ENCODE assay signal across 7 mouse cellular contexts in genomic region chr7:81862587-81863583, GRCm38 (mm10). TPM values are rescaled to one million over a fixed set of nuclear protein-coding genes. Genes with fewer than 3 reads are reported as not detected.
DNase-seq lines count a peak whose midpoint lies in the region; ATAC-seq lines count a peak whose summit lies in the region.

No protein-coding gene starts in this region.

- peak; percentile 90 for DNase-seq in spleen, postnatal 36 days (ENCODE audit: low spot score in 2 of 2)
- DNase-seq in MN1 (ENCODE audit: low spot score) = no peak
- DNase-seq in frontal cortex, postnatal 10 days (ENCODE audit: low spot score in 2 of 2) = no peak

- H3K27ac ChIP-seq in heart, embryonic 14.5 days (replicated peaks in 1 of 2; ENCODE audit: control insufficient read depth in 1 of 2, insufficient read depth in 1 of 2, low read depth in 2 of 2, low read length in 2 of 2) = peak overlapping the region; percentile 57 to 64
- peak overlapping the region; percentile 36 for H3K27ac ChIP-seq in liver, embryonic 16.5 days (ENCODE audit: low read length)

- no peaks in the 10 kb centered on the region for H3K9me3 ChIP-seq in heart, embryonic 14.5 days (ENCODE audit: control insufficient read depth, low read length)
- H3K9me3 ChIP-seq in liver, embryonic 16.5 days (replicated peaks; ENCODE audit: control insufficient read depth, low read length) = no peaks in the 10 kb centered on the region

- peaks cover 24 to 27% of the 10 kb centered on the region in 2 experiments for H3K4me1 ChIP-seq in heart, embryonic 14.5 days (ENCODE audit: control insufficient read depth in 2 of 2, insufficient read depth in 2 of 2, low read length in 2 of 2)
- no peaks in the 10 kb centered on the region; the same call in none of the 2 replicates for H3K4me1 ChIP-seq in liver, embryonic 16.5 days (ENCODE audit: control insufficient read depth, low read depth, low read length)

- H3K9ac ChIP-seq in heart, embryonic 14.5 days (ENCODE audit: low read length) = no peak overlapping the region
- no peak overlapping the region for H3K9ac ChIP-seq in liver, embryonic 16.5 days (ENCODE audit: low read depth, low read length)

- no peaks in the 10 kb centered on the region for H3K27me3 ChIP-seq in heart, embryonic 14.5 days (ENCODE audit: control insufficient read depth, insufficient read depth, low read length)
- peaks cover 68% of the 10 kb centered on the region for H3K27me3 ChIP-seq in liver, embryonic 16.5 days (ENCODE audit: control insufficient read depth, insufficient read depth, low read depth, low read length)

- peaks cover 13% of the 10 kb centered on the region; the same call in 1 of the 2 replicates for H3K36me3 ChIP-seq in heart, embryonic 14.5 days (ENCODE audit: control insufficient read depth, insufficient read depth, low read length)
- H3K36me3 ChIP-seq in liver, embryonic 16.5 days (ENCODE audit: control insufficient read depth, insufficient read depth) = no peaks in the 10 kb centered on the region

- H3K4me3 ChIP-seq in heart, embryonic 14.5 days (ENCODE audit: control insufficient read depth in 1 of 2, insufficient read depth in 1 of 2, low read depth in 1 of 2, low read length in 2 of 2) = no peak overlapping the region
- H3K4me3 ChIP-seq in liver, embryonic 16.5 days (ENCODE audit: low read depth, low read length) = peak overlapping the region; percentile 8

- peak; percentile 84 for ATAC-seq in CD4-positive, CD25-positive, alpha-beta regulatory T cell, adult 4 months
- ATAC-seq in activated CD4-positive, CD25-positive, alpha-beta regulatory T cell, adult 4 months = peak; percentile 93
- ATAC-seq in heart, embryonic 14.5 days (ENCODE audit: insufficient number of reproducible peaks, insufficient read depth, low FRiP score, low read depth) = peak; percentile 16; the same call in 1 of the 2 replicates
- peak; percentile 37 for ATAC-seq in liver, embryonic 16.5 days (ENCODE audit: low read depth)

- 0 out of 2 replicates have a peak overlapping the region, but pooled peaks have one; percentile 4 for H3K4me2 ChIP-seq in heart, embryonic 14.5 days (ENCODE audit: low read length)
- peak overlapping the region; percentile 19 for H3K4me2 ChIP-seq in liver, embryonic 16.5 days (ENCODE audit: low read depth, low read length)

- WGBS in heart, embryonic 14.5 days = 60% methylated on average over 24 of the region's 24 CpGs
- 19% methylated on average over 24 of the region's 24 CpGs for WGBS in liver, embryonic 16.5 days (ENCODE audit: insufficient replicate concordance)

RNA-seq across cellular contexts. Expression of gene Tm6sf1, which starts 4.1 kb away (rescaled TPM):
- 1 to 10 TPM; 8.6 to 8.8 TPM for polyA plus RNA-seq in CD4-positive, CD25-positive, alpha-beta regulatory T cell, adult 4 months (2017; shearing (Covaris generic))
- polyA plus RNA-seq in activated CD4-positive, CD25-positive, alpha-beta regulatory T cell, adult 4 months (2017; shearing (Covaris generic)) = 1 to 10 TPM; 7.7 to 9.4 TPM
- polyA plus RNA-seq in heart, embryonic 14.5 days (2014; fragmentation: Nextera tagmentation; extraction: Ambion mirVana) = 33.7 and 34.4 TPM in 2 replicates
- polyA plus RNA-seq in liver, embryonic 16.5 days (2015; fragmentation: Nextera tagmentation; extraction: Ambion mirVana) = 9.6 and 10.4 TPM in 2 replicates

RNA-seq across cellular contexts. Expression of gene Gm10160, which starts 7.3 kb away (rescaled TPM):
- polyA plus RNA-seq in CD4-positive, CD25-positive, alpha-beta regulatory T cell, adult 4 months (2017; shearing (Covaris generic)) = not detected
- polyA plus RNA-seq in activated CD4-positive, CD25-positive, alpha-beta regulatory T cell, adult 4 months (2017; shearing (Covaris generic)) = not detected
- polyA plus RNA-seq in heart, embryonic 14.5 days (2014; fragmentation: Nextera tagmentation; extraction: Ambion mirVana) = not detected in 2 replicates
- polyA plus RNA-seq in liver, embryonic 16.5 days (2015; fragmentation: Nextera tagmentation; extraction: Ambion mirVana) = not detected in 2 replicates

RNA-seq across cellular contexts. Expression of gene Btbd1, which starts 33.7 kb away (rescaled TPM):
- 10 to 100 TPM; 16.3 to 19.1 TPM for polyA plus RNA-seq in CD4-positive, CD25-positive, alpha-beta regulatory T cell, adult 4 months (2017; shearing (Covaris generic))
- polyA plus RNA-seq in activated CD4-positive, CD25-positive, alpha-beta regulatory T cell, adult 4 months (2017; shearing (Covaris generic)) = 10 to 100 TPM; 13.4 to 23.6 TPM
- polyA plus RNA-seq in heart, embryonic 14.5 days (2014; fragmentation: Nextera tagmentation; extraction: Ambion mirVana) = 126 and 130 TPM in 2 replicates
- polyA plus RNA-seq in liver, embryonic 16.5 days (2015; fragmentation: Nextera tagmentation; extraction: Ambion mirVana) = 13.5 and 14.0 TPM in 2 replicates

Comparison
In these comparisons a context has a peak if more than half of its experiments do, and no peak if none do; other contexts are left out.
1. ATAC-seq: peak in every context shown above with its lines; median percentile 93 in activated CD4-positive, CD25-positive, alpha-beta regulatory T cell, adult 4 months; 84 in CD4-positive, CD25-positive, alpha-beta regulatory T cell, adult 4 months; 37 in liver, embryonic 16.5 days; 16 in heart, embryonic 14.5 days.
2. DNase-seq: peak in spleen, postnatal 36 days (2 of 2); none in MN1 (single experiment) and frontal cortex, postnatal 10 days (0 of 2).